In genomic region chr19:37233561-37234539, GRCm38 (mm10) we compare ENCODE assay signal across 8 mouse cellular contexts. TPM values are rescaled to one million over a fixed set of nuclear protein-coding genes. Genes with fewer than 3 reads are reported as not detected.
A peak's percentile ranks its signal among the peaks of the same experiment; 100 is the strongest.
DNase-seq lines count a peak whose midpoint lies in the region; ATAC-seq and TF ChIP-seq lines count a peak whose summit lies in the region.

No protein-coding gene starts in this region.

- no peaks in the 10 kb centered on the region for H3K9me3 ChIP-seq in kidney, embryonic 15.5 days (replicated peaks)
- no peaks in the 10 kb centered on the region for H3K9me3 ChIP-seq in forebrain, embryonic 10.5 days
- no peaks in the 10 kb centered on the region for H3K9me3 ChIP-seq in limb, embryonic 12.5 days

- no peak for DNase-seq in kidney, adult 11 months
- peak; percentile 19 for DNase-seq in cerebellum, adult 11 months
- DNase-seq in forebrain, embryonic 10.5 days (ENCODE audit: extremely low spot score, low spot score): peak; percentile 47
- no peak for DNase-seq in urinary bladder, postnatal 25 days (ENCODE audit: low spot score)
- no peak for DNase-seq in layer of hippocampus, postnatal 36 days

- H3K4me2 ChIP-seq in kidney, embryonic 15.5 days: peak overlapping the region; percentile 71
- H3K4me2 ChIP-seq in limb, embryonic 12.5 days: peak overlapping the region; percentile 70

- H3K9ac ChIP-seq in kidney, embryonic 15.5 days: no peak overlapping the region
- peak overlapping the region; percentile 19; the same call in 1 of the 2 replicates for H3K9ac ChIP-seq in limb, embryonic 12.5 days (replicated peaks)

- H3K36me3 ChIP-seq in kidney, embryonic 15.5 days: no peaks in the 10 kb centered on the region
- no peaks in the 10 kb centered on the region for H3K36me3 ChIP-seq in forebrain, embryonic 10.5 days (replicated peaks)
- H3K36me3 ChIP-seq in limb, embryonic 12.5 days: no peaks in the 10 kb centered on the region

- ATAC-seq in kidney, embryonic 15.5 days (replicated peaks; ENCODE audit: low FRiP score): no peak
- ATAC-seq in limb, embryonic 12.5 days (ENCODE audit: insufficient number of reproducible peaks, insufficient read depth, low FRiP score, low TSS enrichment, low read depth): no peak

- H3K27ac ChIP-seq in kidney, embryonic 15.5 days: no peak overlapping the region
- peak overlapping the region; percentile 27 for H3K27ac ChIP-seq in forebrain, embryonic 10.5 days
- H3K27ac ChIP-seq in limb, embryonic 12.5 days: no peak overlapping the region
- no peak overlapping the region for H3K27ac ChIP-seq in olfactory bulb, adult 2 months (ENCODE audit: insufficient read depth, low read depth, low read length)

- peaks cover 8% of the 10 kb centered on the region for H3K4me1 ChIP-seq in kidney, embryonic 15.5 days
- H3K4me1 ChIP-seq in forebrain, embryonic 10.5 days: peaks cover 27% of the 10 kb centered on the region
- peaks cover 17% of the 10 kb centered on the region for H3K4me1 ChIP-seq in limb, embryonic 12.5 days (replicated peaks)
- H3K4me1 ChIP-seq in olfactory bulb, adult 2 months (ENCODE audit: control insufficient read depth, insufficient read depth, low read length): peaks cover 19% of the 10 kb centered on the region

- peak overlapping the region; percentile 42 for H3K4me3 ChIP-seq in kidney, embryonic 15.5 days (replicated peaks)
- peak overlapping the region; percentile 58 for H3K4me3 ChIP-seq in forebrain, embryonic 10.5 days
- H3K4me3 ChIP-seq in limb, embryonic 12.5 days (replicated peaks): peak overlapping the region; percentile 39
- peak overlapping the region; percentile 34 for H3K4me3 ChIP-seq in olfactory bulb, adult 2 months (ENCODE audit: insufficient read depth, low read depth, low read length)

- WGBS in kidney, embryonic 15.5 days: 4% methylated on average over 63 of the region's 63 CpGs
- 3% methylated on average over 63 of the region's 63 CpGs for WGBS in forebrain, embryonic 10.5 days
- WGBS in limb, embryonic 12.5 days: 5% methylated on average over 63 of the region's 63 CpGs
- WGBS in olfactory bulb, adult 2 months: 11% methylated on average over 63 of the region's 63 CpGs

- H3K27me3 ChIP-seq in kidney, embryonic 15.5 days: peaks cover 50% of the 10 kb centered on the region
- H3K27me3 ChIP-seq in forebrain, embryonic 10.5 days (ENCODE audit: poor library complexity, severe bottlenecking): peaks cover 63% of the 10 kb centered on the region
- peaks cover 45% of the 10 kb centered on the region for H3K27me3 ChIP-seq in limb, embryonic 12.5 days

- no peak for TF ChIP-seq CTCF in olfactory bulb, adult 2 months (IDR thresholded peaks at IDR 0.05; ENCODE audit: insufficient read depth, low read depth, low read length)

- TF ChIP-seq POLR2A in olfactory bulb, adult 2 months (IDR thresholded peaks at IDR 0.05; ENCODE audit: insufficient read depth, low read depth, low read length): no peak

RNA-seq across cellular contexts. Expression of gene Cpeb3, which starts 25.4 kb away (rescaled TPM):
- 1.2 TPM in 2 replicates for polyA plus RNA-seq in kidney, embryonic 15.5 days (2015; fragmentation: Nextera tagmentation; extraction: Ambion mirVana)
- polyA plus RNA-seq in forebrain, embryonic 10.5 days (2016; fragmentation: Nextera tagmentation; extraction: Ambion mirVana): 0.69 and 0.95 TPM in 2 replicates
- 1.2 and 1.9 TPM in 2 replicates for polyA plus RNA-seq in limb, embryonic 12.5 days (2016; fragmentation: Nextera tagmentation; extraction: Ambion mirVana)
- polyA plus RNA-seq in olfactory bulb, adult 2 months (2012; ENCODE audit: insufficient read depth, insufficient read length, low replicate concordance, missing spikeins): not detected in 2 replicates
- 10 to 100 TPM; 73.2 to 80.7 TPM for total RNA-seq in layer of hippocampus, postnatal 36 days (2021)

RNA-seq across cellular contexts. Expression of gene March5, which starts 26.5 kb away (rescaled TPM):
- 88.4 and 95.6 TPM in 2 replicates for polyA plus RNA-seq in kidney, embryonic 15.5 days (2015; fragmentation: Nextera tagmentation; extraction: Ambion mirVana)
- 109 and 112 TPM in 2 replicates for polyA plus RNA-seq in forebrain, embryonic 10.5 days (2016; fragmentation: Nextera tagmentation; extraction: Ambion mirVana)
- polyA plus RNA-seq in limb, embryonic 12.5 days (2016; fragmentation: Nextera tagmentation; extraction: Ambion mirVana): 150 and 155 TPM in 2 replicates
- not detected in 2 replicates for polyA plus RNA-seq in olfactory bulb, adult 2 months (2012; ENCODE audit: insufficient read depth, insufficient read length, low replicate concordance, missing spikeins)
- total RNA-seq in layer of hippocampus, postnatal 36 days (2021): 10 to 100 TPM; 84.4 to 87.6 TPM

Comparison
In these comparisons a context has a peak if more than half of its experiments do, and no peak if none do; other contexts are left out.
1. DNase-seq: peak in cerebellum, adult 11 months (single experiment) and forebrain, embryonic 10.5 days (single experiment); none in kidney, adult 11 months (single experiment), urinary bladder, postnatal 25 days (single experiment) and layer of hippocampus, postnatal 36 days (0 of 2).
2. Peak in every context shown above with its lines, with median percentiles within 50 percentile points of each other: H3K4me3 ChIP-seq.